Mouse (Mus musculus) cerebellum, adult 2 months (tissue): ENCODE measurements around the gene Pcdh19.

Source experiments
- CTCF ChIP-seq: fragments of 200-500 bp; IDR thresholded peaks from 2 replicates; pipeline ENCODE4 v1.5.1; 2011; ENCODE audit warnings: low read depth, mild to moderate bottlenecking, control low read depth, low read length, moderate library complexity, borderline replicate concordance; ENCODE audit not compliant: insufficient read depth
- POLR2A ChIP-seq: fragments of 200-500 bp; IDR thresholded peaks from 2 replicates; pipeline ENCODE4 v1.6.1; 2011; ENCODE audit warnings: low read length, control low read depth, borderline replicate concordance; ENCODE audit not compliant: insufficient read depth

GRCm38 (mm10) chrX:133710621-133711020 lies 21.8 kb upstream of the Pcdh19 start:
- TF ChIP-seq POLR2A (no peak), CTCF (no peak)
